Mouse (Mus musculus): ENCODE measurements around the gene Zfp385b. TPM values are rescaled to one million over a fixed set of nuclear protein-coding genes. Genes with fewer than 3 reads are reported as not detected.

Gene Zfp385b
- total RNA-seq, 1 experiment from 2014 or later: 0.12 TPM

GRCm38 (mm10) chr2:77627622-77628231 is 191.7 kb downstream of the Zfp385b start:
- no peak for ATAC-seq (ENCODE audit: extremely low read depth, insufficient number of reproducible peaks, low FRiP score, poor library complexity, severe bottlenecking)

- ATAC-seq (ENCODE audit: extremely low read depth, insufficient number of reproducible peaks, low FRiP score, poor library complexity, severe bottlenecking): no peak
These were observed 200.8 kb downstream of the Zfp385b start for GRCm38 (mm10) chr2:77618686-77619085.

GRCm38 (mm10) chr2:77610303-77610991 is 209.0 kb downstream of the Zfp385b start:
- ATAC-seq (ENCODE audit: extremely low read depth, insufficient number of reproducible peaks, low FRiP score, poor library complexity, severe bottlenecking): no peak

- no peak for ATAC-seq (ENCODE audit: extremely low read depth, insufficient number of reproducible peaks, low FRiP score, poor library complexity, severe bottlenecking)
These were observed 210.0 kb downstream of the Zfp385b start for GRCm38 (mm10) chr2:77609452-77609851.

- no peak for ATAC-seq (ENCODE audit: extremely low read depth, insufficient number of reproducible peaks, low FRiP score, poor library complexity, severe bottlenecking)
These were observed 210.8 kb downstream of the Zfp385b start for GRCm38 (mm10) chr2:77608666-77609065.

GRCm38 (mm10) chr2:77593461-77593860 is 226.0 kb downstream of the Zfp385b start:
- no peak for ATAC-seq (ENCODE audit: extremely low read depth, insufficient number of reproducible peaks, low FRiP score, poor library complexity, severe bottlenecking)

GRCm38 (mm10) chr2:77592525-77592924 is 226.9 kb downstream of the Zfp385b start:
- no peak for ATAC-seq (ENCODE audit: extremely low read depth, insufficient number of reproducible peaks, low FRiP score, poor library complexity, severe bottlenecking)

GRCm38 (mm10) chr2:77589205-77589901 is 230.1 kb downstream of the Zfp385b start:
- no peak for ATAC-seq (ENCODE audit: extremely low read depth, insufficient number of reproducible peaks, low FRiP score, poor library complexity, severe bottlenecking)

GRCm38 (mm10) chr2:77587387-77587786 is 232.1 kb downstream of the Zfp385b start:
- ATAC-seq (ENCODE audit: extremely low read depth, insufficient number of reproducible peaks, low FRiP score, poor library complexity, severe bottlenecking): no peak

GRCm38 (mm10) chr2:77586581-77587360 is 232.7 kb downstream of the Zfp385b start:
- no peak for ATAC-seq (ENCODE audit: extremely low read depth, insufficient number of reproducible peaks, low FRiP score, poor library complexity, severe bottlenecking)

- no peak for ATAC-seq (ENCODE audit: extremely low read depth, insufficient number of reproducible peaks, low FRiP score, poor library complexity, severe bottlenecking)
These were observed 235.9 kb downstream of the Zfp385b start for GRCm38 (mm10) chr2:77583586-77583985.

GRCm38 (mm10) chr2:77576571-77576970 is 242.9 kb downstream of the Zfp385b start:
- ATAC-seq (ENCODE audit: extremely low read depth, insufficient number of reproducible peaks, low FRiP score, poor library complexity, severe bottlenecking): no peak

GRCm38 (mm10) chr2:77567528-77568435 is 251.7 kb downstream of the Zfp385b start:
- ATAC-seq (ENCODE audit: extremely low read depth, insufficient number of reproducible peaks, low FRiP score, poor library complexity, severe bottlenecking): no peak

- ATAC-seq (ENCODE audit: extremely low read depth, insufficient number of reproducible peaks, low FRiP score, poor library complexity, severe bottlenecking): no peak
These were observed 255.7 kb downstream of the Zfp385b start for GRCm38 (mm10) chr2:77563706-77564105.

GRCm38 (mm10) chr2:77561941-77562340 is 257.5 kb downstream of the Zfp385b start:
- ATAC-seq (ENCODE audit: extremely low read depth, insufficient number of reproducible peaks, low FRiP score, poor library complexity, severe bottlenecking): no peak

- ATAC-seq (ENCODE audit: extremely low read depth, insufficient number of reproducible peaks, low FRiP score, poor library complexity, severe bottlenecking): no peak
These were observed 262.5 kb downstream of the Zfp385b start for GRCm38 (mm10) chr2:77556938-77557337.

GRCm38 (mm10) chr2:77555980-77556379 is 263.5 kb downstream of the Zfp385b start:
- no peak for ATAC-seq (ENCODE audit: extremely low read depth, insufficient number of reproducible peaks, low FRiP score, poor library complexity, severe bottlenecking)

- ATAC-seq (ENCODE audit: extremely low read depth, insufficient number of reproducible peaks, low FRiP score, poor library complexity, severe bottlenecking): no peak
These were observed 266.8 kb downstream of the Zfp385b start for GRCm38 (mm10) chr2:77552675-77553074.

Measured in neutrophil, adult 5-6 weeks (primary cell).